Mouse (Mus musculus) CD4-positive, CD25-positive, alpha-beta regulatory T cell, adult 2 months (primary cell): ENCODE results near the gene Tnrc6a.
"Not testable (repeated sequence)": the region's sequence is repeated elsewhere in the genome, so short reads cannot be mapped to it uniquely, and the experiment has no call there.

ENCODE experiments used
- DNase-seq: peaks from one replicate; pipeline ENCODE4 v3.0.0-alpha.2; 2012; ENCODE audit warnings: low read depth, low spot score

Tnrc6a gene

GRCm38 (mm10) chr7:123123665-123124298 lies at the start of gene Tnrc6a:
Tnrc6a (plus strand) TSS chr7:123123885.
- DNase-seq, result peak; percentile 94

GRCm38 (mm10) chr7:123082236-123082635 lies 41.4 kb upstream of the Tnrc6a start:
- DNase-seq, result no peak

DNA sequence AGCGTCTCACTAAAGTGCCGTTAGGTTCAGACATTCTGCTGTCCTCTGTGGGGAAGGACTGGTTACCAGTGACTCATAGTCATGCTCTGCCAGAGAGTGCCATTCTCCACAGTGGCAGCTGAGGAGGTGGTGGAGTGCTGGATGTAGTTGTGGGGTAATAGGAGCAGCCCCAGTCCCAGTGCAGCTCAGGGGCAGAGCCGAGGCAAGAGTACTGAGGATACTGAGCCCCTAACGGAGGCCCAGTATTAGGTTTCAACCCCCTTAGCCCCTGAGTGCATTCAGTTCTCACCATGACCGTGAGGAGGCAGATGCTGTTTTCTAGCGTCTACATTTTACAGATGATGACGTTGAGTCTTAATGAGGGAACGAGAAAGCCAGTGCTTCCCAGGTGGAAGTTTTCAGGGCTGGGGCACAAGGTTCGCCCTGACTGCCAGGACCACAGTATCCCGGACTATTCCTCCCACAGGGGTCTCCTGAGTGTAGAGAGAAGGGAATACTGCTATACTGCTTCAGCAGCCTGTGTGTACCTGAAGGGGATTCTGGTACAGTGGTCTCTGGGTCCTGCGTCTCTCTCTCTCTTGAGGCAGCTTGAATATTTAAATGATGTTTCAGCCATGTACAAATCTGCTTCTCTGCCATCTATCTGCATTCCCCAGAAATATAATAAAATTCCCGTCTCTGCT lies 40.1 kb upstream of the Tnrc6a start:
- no peak for DNase-seq

GRCm38 (mm10) chr7:123084180-123084691 lies 39.4 kb upstream of the Tnrc6a start:
- peak; percentile 79 for DNase-seq

- peak; percentile 86 for DNase-seq
Observed at GRCm38 (mm10) chr7:123084708-123085107, 39.0 kb upstream of the Tnrc6a start.

DNA sequence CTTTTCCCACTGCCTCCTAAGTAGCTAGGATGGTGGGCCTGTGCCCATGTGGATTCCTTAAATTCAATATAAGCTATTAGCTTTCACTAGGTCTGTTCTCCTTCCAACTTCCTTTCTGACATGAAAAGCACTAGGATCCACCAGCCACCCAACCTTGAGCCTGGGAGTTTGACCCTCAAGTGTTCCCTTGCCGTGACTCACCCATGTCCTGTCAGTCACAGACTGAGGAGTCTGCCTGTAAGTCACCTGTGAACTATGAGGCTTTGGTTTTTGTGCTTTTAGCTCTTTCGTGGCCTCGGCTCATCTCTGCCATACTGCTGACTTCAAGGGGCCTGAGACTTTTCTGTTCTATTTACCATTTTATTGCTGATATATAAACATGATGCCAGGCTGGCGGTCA lies 34.8 kb upstream of the Tnrc6a start:
- no peak for DNase-seq

DNA sequence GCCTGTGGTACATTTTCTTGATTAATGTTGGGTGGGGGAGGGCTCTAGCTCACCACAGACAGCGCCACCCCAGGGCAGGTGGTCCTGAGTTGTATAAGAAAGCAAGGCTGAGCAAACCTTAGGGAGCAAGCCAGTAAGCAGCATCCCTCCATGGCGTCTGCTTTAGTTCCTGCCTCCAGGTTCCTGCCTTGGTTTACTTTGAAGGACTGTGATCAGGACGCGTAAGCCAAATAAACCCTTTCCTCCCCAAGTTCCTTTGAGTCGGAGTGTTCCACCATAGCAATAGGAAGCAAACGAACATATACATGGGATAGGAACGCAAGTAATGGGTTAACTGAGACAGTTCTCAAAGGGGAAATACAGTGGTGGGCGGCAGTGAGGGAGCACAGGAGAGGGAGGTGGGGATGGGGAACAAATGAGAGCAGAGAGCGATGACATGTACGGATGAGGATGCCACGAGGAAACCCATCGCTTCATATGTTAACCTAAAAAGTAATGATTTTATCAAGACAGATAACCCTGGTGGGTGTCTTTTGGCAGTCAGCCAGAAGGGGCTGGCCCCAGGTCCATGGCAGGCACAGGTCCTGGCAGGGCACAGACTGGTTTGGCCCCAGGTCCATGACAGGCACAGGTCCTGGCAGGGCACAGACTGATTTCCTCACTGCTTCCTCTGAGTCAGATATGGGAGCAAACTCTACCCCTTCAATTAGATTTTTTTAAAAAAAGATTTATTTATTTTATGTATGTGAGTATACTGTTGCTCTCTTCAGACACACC lies 27.2 kb upstream of the Tnrc6a start:
- DNase-seq, result no peak

DNA sequence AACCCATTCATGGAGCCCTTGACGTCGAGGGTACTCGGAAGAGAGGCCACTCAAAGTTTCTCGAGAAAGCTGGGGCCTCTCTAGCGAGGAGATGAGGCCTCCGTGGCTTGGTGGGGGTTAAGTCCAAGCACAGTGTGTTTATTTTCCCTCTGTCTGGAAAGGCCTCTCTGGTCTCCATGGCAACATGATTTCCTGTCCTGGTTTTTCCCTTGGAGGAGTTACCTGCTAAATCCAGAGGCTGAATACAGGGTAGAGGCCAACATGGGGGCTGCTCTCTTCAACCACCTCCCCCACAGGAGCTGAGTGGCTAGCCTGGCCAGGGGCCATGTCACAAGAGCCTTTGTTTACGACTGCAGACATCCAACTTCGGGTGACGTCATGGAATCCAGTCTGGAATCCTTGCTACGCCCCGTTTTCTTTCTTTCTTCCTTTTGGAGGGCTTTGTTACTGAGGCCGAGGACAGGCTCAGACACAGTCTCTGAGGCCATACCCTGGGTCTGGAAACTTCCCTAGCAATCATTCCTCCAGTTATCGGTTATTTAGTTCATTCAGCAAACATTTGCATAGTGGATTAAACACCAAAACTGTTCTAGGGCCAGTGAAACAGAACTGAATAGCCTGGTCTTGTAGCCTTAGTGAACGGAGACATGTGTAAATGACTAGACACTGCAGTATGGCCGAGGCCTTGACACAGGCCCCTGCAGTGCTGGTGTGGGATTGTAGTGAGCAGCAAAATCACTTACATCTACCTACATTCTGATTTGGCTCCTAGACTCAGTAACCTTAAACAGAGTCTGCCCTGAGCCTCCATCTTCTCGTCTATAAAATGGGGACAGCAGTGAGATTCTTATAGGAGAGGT lies 25.6 kb upstream of the Tnrc6a start:
- DNase-seq, result no peak

GRCm38 (mm10) chr7:123101295-123101694 lies 22.4 kb upstream of the Tnrc6a start:
- no peak for DNase-seq

- DNase-seq, result not testable (repeated sequence)
Observed at GRCm38 (mm10) chr7:123105381-123105780, 18.3 kb upstream of the Tnrc6a start.

DNA sequence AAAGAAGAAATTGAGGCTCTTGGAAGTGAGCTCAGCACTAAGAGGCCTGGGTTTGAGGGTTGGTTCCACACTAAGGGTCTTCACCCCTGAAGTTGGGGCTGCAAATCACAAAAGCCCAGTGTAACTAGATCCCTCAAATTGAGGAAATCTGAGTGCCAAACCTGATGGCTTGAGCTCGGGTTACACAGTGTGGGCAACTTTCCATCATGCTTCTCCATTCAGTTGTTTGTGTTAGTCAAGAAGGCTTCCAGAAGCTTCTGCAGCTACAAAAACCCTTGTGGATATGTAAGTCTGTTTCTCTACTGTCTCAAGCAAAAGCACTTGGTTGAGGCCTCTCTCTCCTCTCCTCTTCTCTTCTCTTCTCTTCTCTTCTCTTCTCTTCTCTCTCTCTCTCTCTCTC lies 17.8 kb upstream of the Tnrc6a start:
- DNase-seq, result no peak

GRCm38 (mm10) chr7:123106326-123106725 lies 17.4 kb upstream of the Tnrc6a start:
- DNase-seq, result no peak

- DNase-seq, result peak; percentile 77
Observed at GRCm38 (mm10) chr7:123108058-123109055, 15.3 kb upstream of the Tnrc6a start.

GRCm38 (mm10) chr7:123109361-123110000 lies 14.2 kb upstream of the Tnrc6a start:
- DNase-seq, result peak; percentile 28

- peak; percentile 22 for DNase-seq
Observed at GRCm38 (mm10) chr7:123110135-123110534, 13.6 kb upstream of the Tnrc6a start.

DNA sequence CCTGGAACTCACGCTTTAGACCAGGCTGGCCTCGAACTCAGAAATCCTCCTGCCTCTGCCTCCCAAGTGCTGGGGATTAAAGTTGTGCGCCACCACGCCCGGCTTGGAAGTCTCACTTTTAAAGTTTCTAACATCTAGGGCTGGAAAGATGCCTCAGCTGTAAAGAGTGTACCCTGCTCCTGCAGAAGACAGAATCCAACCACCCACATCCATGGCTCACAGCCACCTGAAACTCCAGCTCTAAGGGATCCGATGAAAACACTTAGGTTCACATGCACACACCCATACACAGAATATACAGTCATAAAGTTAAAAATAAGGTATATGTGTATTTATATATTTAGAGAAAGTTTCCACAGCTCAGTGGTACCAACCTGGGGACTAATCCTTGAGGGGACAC lies 10.1 kb upstream of the Tnrc6a start:
- no peak for DNase-seq

DNA sequence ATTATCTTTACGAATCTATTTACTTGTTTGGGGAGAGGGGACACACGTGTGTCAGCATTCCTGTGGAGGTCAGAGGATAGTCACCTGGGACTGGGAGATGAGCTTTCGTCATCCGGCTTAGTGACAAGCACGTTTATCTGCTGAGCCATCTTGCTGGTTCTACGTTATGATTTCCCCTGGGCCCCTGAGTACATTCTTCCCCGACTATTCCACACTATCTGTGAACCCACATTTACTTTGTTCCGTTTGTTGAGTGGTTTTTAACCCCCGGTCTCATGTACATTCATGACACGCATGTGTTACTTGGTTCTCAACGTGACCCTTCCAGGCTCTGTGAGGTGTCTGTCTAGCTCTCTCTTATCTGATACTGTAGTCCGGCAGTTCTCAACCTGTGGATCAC lies 6.9 kb upstream of the Tnrc6a start:
- no peak for DNase-seq

DNA sequence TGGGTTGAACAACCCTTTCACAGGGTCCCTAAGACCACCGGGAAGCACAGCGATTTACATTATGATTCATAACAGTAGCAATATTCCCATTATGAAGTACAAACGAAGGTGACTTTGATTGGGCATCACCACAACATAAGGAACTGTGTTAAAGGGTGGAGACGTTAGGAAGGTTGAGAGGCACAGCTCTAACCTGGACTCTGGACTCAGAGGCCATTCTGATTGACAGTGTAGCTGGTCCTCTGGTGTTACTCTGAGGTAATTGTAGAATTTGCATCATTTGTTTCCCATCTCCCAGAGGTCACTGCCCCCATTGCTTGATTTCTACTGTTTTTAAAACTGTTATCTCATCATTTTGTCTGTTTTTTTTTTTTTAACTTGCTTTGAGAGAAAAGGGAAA lies 6.5 kb upstream of the Tnrc6a start:
- no peak for DNase-seq

DNA sequence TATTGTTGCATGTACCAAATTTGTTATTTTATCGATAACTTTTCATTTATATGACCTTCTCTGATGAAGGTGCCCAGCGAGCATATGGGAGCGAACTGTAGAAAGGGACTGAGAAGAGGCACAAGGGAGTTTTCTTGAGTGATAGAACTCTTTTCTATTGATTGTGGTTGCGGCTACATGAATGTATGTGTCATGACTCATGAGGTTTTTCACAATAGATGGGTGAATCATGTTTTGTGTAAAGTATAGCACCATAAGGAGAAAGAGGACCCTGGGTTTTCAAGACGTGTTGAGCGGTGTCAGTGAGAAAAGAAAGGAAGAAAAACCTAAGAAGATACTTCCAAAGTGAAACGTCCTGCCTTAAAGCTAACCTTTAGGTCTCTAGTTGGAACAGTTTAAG lies 3.2 kb upstream of the Tnrc6a start:
- no peak for DNase-seq

DNA sequence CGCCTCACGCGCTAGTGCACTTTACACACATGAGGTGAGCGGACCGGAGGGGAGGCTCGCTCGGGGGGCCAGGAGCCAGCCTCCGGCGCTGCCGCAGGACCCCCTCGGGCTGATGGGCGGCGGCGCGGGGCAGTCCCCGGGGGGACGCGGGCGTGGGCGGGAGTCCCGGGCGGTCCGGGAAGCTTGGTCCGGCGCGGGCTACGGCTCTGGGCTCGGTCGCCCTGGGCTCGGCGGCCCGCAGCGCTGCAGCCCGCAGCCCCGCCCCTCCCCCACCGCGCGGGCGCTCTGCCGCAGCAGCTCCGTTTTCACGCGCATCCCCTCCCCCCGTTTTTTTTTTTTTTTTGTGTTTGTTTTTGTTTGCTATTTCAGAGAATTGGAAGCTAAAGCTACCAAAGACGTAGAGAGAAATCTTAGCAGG lies 623 bp downstream of the Tnrc6a start:
- peak; percentile 65 for DNase-seq
